Mouse (Mus musculus): ENCODE measurements around the gene Cyb561d2. TPM values are rescaled to one million over a fixed set of nuclear protein-coding genes. Genes with fewer than 3 reads are reported as not detected.
"Not testable (repeated sequence)": the region's sequence is repeated elsewhere in the genome, so short reads cannot be mapped to it uniquely, and the experiment has no call there.

Gene Cyb561d2
- total RNA-seq, 2 experiments from 2014 or later = 20.7 to 24.9 TPM

DNA sequence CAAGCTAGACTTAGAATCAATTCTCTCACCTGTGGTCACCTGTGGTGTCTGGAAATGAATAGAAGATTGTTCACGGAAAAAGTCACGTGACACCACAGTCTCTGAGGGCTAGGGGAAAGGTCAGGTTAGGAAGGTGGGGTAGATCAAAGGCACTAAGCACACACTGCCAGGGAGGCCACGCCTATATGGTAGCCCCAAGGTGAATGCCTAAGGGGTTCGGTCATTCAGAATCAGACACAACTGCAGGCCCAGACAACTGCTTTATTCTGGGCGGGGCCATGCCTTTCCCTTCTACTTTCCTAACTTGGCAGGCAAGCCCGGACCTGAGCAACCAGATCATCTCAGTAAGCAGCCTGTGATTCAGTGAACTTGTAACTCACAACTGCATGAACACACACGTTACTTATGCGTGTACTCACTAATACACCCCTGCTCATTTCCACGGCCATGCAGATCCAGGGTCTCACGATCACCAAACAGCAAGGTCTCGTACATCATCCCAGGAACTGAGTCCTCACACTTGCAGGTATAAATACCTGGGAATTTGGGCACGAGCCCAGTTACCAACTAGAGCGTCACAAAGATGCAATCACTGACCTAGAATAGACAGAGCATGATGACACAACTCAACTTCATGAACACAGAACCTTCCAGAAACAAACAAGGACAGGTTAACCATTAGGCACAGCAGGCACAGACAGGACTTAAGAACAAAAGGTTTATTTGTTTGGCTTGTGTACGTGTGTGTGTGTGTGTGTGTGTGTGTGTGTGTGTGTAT, 33.8 kb upstream of the Cyb561d2 start:
- no peak for DNase-seq (ENCODE audit: low spot score in 2 of 2)
- intact Hi-C loops (cut with DNase I) = no loop called here

DNA sequence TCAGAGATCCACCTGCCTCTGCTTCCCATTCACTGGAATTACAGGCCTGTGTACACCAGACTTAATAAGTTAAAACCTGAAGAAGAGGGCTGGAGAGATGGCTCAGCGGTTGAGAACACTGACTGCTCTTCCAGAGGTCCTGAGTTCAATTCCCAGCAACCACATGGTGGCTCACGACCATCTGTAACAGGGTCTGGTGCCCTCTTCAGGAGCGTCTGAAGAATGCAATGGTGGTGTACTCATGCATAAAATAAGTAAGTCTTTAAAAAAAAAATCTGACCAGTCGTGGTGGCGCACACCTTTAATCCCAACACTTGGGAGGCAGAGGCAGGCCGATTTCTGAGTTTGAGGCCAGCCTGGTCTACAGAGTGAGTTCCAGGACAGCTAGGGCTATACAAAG, 31.8 kb upstream of the Cyb561d2 start:
- intact Hi-C loops (cut with DNase I); DNase-seq (ENCODE audit: low spot score in 2 of 2): not testable (repeated sequence)

- no peak for DNase-seq (ENCODE audit: low spot score in 2 of 2)
- intact Hi-C loops (cut with DNase I) = no loop called here
Measured at GRCm38 (mm10) chr9:107572327-107572662, 30.3 kb upstream of the Cyb561d2 start.

GRCm38 (mm10) chr9:107571534-107572326, 29.7 kb upstream of the Cyb561d2 start:
- no peak for DNase-seq (ENCODE audit: low spot score in 2 of 2)
- intact Hi-C loops (cut with DNase I) = no loop called here

DNA sequence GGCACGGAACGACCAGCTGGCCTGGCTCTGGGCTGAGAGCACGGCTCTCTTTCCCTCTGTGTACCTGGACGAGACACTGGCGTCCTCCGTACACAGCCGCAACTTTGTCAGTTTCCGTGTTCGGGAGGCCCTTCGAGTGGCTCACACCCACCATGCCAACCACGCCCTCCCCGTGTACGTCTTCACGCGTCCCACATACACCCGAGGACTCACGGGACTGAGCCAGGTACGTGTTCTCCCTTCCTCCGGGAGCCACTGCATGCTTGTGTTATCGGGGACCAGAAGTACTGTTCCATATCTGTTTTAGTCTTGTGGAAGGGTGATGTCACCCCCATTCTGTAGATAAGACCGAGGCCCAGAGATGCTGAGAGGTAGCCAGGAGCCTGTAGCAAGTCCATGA, 28.9 kb upstream of the Cyb561d2 start:
- intact Hi-C loops (cut with DNase I) = no loop called here
- DNase-seq (ENCODE audit: low spot score in 2 of 2) = no peak

DNA sequence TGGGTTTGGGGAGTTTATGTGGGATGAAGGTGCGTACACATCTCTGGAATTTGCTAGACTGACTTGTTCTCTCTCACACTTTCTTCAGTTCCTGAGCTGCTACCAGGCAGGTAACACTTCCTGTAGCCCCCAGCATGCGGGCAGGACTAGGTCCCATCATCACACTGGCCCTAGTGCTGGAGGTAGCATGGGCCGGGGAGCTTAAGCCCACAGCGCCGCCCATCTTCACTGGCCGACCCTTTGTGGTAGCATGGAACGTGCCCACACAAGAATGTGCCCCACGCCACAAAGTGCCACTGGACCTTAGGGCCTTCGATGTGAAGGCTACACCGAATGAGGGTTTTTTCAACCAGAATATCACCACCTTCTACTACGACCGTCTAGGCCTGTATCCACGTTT, 28.0 kb upstream of the Cyb561d2 start:
- intact Hi-C loops (cut with DNase I) = no loop called here
- DNase-seq (ENCODE audit: low spot score in 2 of 2) = no peak

- DNase-seq (ENCODE audit: low spot score in 2 of 2) = no peak
- intact Hi-C loops (cut with DNase I) = no loop called here
Measured at GRCm38 (mm10) chr9:107569270-107569669, 27.3 kb upstream of the Cyb561d2 start.

DNA sequence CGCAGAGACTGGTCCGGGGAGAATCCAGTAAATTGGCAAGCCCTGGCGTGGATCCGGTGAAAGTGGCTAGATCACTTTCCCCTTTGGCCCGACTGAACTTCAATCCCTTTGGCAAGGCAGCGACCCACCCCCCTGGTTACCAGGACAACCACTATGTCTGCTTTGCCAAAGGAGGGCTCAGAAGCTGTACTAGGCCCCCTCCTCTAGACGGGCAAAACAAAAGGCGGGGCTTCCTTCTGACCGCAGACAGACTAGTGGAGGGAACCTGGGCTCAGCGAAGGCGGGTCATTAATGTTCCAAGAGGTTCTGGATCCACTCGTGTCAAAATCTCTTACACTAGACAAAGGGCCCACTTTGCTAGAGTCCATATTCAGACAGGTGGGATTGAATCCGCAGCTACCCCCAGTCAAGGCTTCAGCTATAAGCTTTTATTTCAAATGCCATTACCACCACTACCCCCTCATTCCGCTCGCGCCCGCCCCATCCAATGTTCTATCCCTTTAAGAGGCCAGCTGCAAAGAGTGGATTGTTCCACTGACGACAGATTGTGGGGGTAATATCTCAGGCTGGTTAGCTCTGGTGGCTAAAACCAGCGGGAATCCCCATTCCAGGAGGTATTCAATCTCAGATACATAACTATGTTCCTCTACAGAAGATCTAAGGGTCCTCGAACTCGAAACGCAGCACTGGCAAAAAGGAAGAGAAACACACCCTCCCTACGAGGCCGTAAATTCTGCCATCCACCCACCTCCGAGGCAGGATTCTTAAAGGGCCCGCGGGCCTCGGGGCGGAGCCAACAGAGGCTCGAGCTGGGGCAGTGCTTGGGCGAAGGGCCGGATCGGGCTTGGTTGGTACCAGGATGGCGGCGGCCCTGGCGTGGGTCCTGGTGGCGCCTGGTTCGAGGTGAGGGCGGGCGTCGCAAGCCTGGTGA, 26.6 kb upstream of the Cyb561d2 start:
- intact Hi-C loops (cut with DNase I) = no loop called here
- DNase-seq (ENCODE audit: low spot score in 2 of 2) = peak; percentile 81 to 82

GRCm38 (mm10) chr9:107567702-107568319, 25.8 kb upstream of the Cyb561d2 start, which contains the start of gene Hyal2:
Hyal2 (plus strand) TSS chr9:107567945.
- intact Hi-C loops (cut with DNase I) = no loop called here
- no peak for DNase-seq (ENCODE audit: low spot score in 2 of 2)

- intact Hi-C loops (cut with DNase I) = no loop called here
Measured at GRCm38 (mm10) chr9:107566855-107567254, 24.9 kb upstream of the Cyb561d2 start.

GRCm38 (mm10) chr9:107566041-107566709, 24.2 kb upstream of the Cyb561d2 start:
- intact Hi-C loops (cut with DNase I) = no loop called here
- DNase-seq (ENCODE audit: low spot score in 2 of 2) = peak; percentile 76 to 81

More at GRCm38 (mm10) chr9:107566855-107567254, 24.9 kb upstream of the Cyb561d2 start:
- no peak for DNase-seq (ENCODE audit: low spot score in 2 of 2)

DNA sequence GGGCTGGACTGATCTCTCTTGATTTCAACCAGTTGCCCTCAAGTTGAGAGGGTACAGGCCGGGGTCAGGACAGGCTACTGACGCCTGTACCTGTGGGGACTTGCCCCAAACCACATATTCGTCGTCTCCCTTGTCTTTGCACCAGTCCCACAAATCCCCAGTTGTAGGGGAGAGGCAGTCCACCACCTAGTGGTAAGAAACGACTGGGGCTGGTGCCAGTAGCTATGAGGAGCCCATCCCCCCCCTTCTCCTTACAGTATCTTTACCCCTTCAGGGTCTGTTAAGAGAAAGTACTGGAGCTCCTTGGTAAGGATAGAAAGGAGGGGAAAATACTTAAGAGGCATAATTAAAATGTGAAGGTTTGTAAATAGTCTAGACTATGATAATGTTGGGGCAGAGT, 23.6 kb upstream of the Cyb561d2 start:
- intact Hi-C loops (cut with DNase I) = not testable (repeated sequence)

GRCm38 (mm10) chr9:107563029-107563581, 21.1 kb upstream of the Cyb561d2 start, which contains the start of gene Tusc2:
Tusc2 (plus strand) TSS chr9:107563255.
- intact Hi-C loops (cut with DNase I) = no loop called here
- peak; percentile 96 to 97 for DNase-seq (ENCODE audit: low spot score in 2 of 2)

More for the DNA sequence above, 23.6 kb upstream of the Cyb561d2 start:
- DNase-seq (ENCODE audit: low spot score in 2 of 2) = not testable (repeated sequence)

GRCm38 (mm10) chr9:107556346-107556745, 14.4 kb upstream of the Cyb561d2 start:
- DNase-seq (ENCODE audit: low spot score in 2 of 2) = no peak
- intact Hi-C loops (cut with DNase I) = no loop called here

DNA sequence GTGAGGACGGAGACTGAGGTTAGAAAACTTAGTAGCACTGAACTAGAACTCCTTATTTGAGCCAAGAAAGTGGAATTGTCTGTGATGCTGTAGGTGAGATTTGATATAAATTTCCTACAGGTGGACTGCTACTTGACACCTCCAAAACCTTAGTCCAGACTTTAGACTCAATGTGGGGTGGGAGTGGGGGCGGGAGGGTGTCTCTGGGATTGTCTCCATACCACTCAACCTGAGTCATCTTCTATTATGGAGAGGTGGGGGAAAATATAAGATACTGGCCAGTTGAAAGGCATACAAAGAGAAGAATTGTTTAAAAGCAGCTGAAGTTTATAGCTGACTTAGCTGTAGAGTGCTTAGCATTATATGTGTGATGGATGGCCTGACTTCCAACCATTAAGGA, 13.7 kb upstream of the Cyb561d2 start:
- intact Hi-C loops (cut with DNase I) = no loop called here
- DNase-seq (ENCODE audit: low spot score in 2 of 2) = no peak

- no peak for DNase-seq (ENCODE audit: low spot score in 2 of 2)
- intact Hi-C loops (cut with DNase I) = no loop called here
Measured at GRCm38 (mm10) chr9:107555031-107555457, 13.1 kb upstream of the Cyb561d2 start.

DNA sequence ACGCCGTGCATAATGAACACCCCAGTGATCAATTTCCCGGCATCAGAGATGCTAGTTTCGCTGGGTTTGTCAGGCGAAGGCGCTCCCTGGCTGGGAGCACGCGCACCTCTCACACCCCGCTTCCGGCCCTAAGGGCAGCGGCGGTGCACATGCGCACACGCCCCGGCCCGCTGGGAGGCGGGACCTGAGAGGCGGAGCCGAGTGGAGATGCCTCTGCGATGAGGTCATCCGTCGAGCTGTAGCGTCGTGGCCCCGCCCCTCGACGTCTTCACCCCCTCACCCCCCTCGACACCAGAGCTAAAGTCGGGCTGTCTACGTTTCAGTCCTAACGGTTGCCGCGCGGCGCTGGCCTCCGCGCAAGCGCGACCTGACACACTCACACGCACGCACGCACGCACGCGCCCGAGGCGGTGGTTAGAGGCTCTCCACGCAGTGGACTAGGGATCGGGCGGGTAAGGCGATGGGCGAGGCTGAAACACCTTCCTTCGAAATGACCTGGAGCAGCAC, 12.4 kb upstream of the Cyb561d2 start:
- intact Hi-C loops (cut with DNase I) = no loop called here
- peak; percentile 96 to 97 for DNase-seq (ENCODE audit: low spot score in 2 of 2)

All from left cerebral cortex, postnatal 14 days (tissue).